Mouse (Mus musculus): Measurements from ENCODE around the gene 1700037C18Rik. TPM values are rescaled to one million over a fixed set of nuclear protein-coding genes. Genes with fewer than 3 reads are reported as not detected.

Gene 1700037C18Rik
- polyA plus RNA-seq, 1 experiment from 2014 or later, result 8.3 TPM

DNA sequence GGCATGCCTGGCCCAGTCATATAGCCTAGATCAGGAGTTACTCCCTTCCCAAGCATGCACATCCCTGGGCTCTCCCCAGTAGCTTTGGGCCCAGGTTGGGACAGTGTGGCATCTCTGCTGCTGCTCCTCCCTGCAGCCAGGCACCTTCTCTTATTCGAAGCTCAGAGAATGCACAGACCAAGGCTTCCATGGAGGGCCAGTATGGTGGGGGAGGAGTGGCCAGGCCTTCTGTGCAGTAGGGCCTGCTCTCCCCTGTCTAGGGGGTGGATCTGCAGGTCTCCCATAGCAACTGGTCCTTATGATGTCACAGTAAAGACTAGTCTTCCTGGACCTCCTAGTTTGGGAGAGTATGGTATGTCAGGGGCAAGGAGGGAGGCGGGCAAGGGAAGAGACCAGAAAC is 1.0 kb downstream of the 1700037C18Rik start:
- H3K4me1 ChIP-seq, result peaks cover 5% of the 10 kb centered on the region; the same call in 1 of the 2 replicates
- no peak for ATAC-seq (ENCODE audit: insufficient number of reproducible peaks, insufficient read depth, low FRiP score, low TSS enrichment, low read depth)
- no peaks in the 10 kb centered on the region for H3K27me3 ChIP-seq
- no peaks in the 10 kb centered on the region for H3K9me3 ChIP-seq
- 0 out of 2 replicates have a peak overlapping the region, but pooled peaks have one; percentile 75 for H3K4me2 ChIP-seq
- no peak overlapping the region for H3K4me3 ChIP-seq
- H3K36me3 ChIP-seq, result peaks cover 51% of the 10 kb centered on the region
- H3K27ac ChIP-seq, result no peak overlapping the region
- WGBS, result 76% methylated on average over 2 of the region's 2 CpGs
- no peak overlapping the region for H3K9ac ChIP-seq

DNA sequence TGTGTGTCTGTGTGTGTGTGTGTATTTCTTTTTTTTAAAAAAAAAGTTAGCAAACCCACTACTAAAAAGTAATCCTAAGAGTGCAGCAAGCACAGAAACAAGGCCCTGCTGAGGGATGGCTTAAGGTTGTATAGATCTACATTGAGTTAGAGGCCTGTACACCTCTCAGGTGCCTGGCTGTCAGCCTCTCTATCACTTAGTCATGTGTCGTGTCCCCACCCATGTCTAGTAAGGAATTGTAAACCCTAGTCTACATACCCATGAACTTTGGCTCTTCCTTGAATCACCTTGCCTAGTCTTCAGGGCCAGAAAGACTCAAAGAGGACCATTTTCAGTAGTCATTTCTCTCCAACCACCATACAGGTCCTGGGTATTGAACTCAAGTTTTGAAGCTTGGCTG is 11.9 kb downstream of the 1700037C18Rik start:
- no peak overlapping the region for H3K9ac ChIP-seq
- H3K27ac ChIP-seq, result no peak overlapping the region
- WGBS, result 85% methylated on average over 1 of the region's 1 CpGs
- no peak overlapping the region for H3K4me3 ChIP-seq
- no peak overlapping the region for H3K4me2 ChIP-seq
- H3K27me3 ChIP-seq, result no peaks in the 10 kb centered on the region
- H3K4me1 ChIP-seq, result peaks cover 10% of the 10 kb centered on the region; the same call in 1 of the 2 replicates
- H3K9me3 ChIP-seq, result no peaks in the 10 kb centered on the region
- H3K36me3 ChIP-seq, result peaks cover 57% of the 10 kb centered on the region
- ATAC-seq (ENCODE audit: insufficient number of reproducible peaks, insufficient read depth, low FRiP score, low TSS enrichment, low read depth), result no peak

DNA sequence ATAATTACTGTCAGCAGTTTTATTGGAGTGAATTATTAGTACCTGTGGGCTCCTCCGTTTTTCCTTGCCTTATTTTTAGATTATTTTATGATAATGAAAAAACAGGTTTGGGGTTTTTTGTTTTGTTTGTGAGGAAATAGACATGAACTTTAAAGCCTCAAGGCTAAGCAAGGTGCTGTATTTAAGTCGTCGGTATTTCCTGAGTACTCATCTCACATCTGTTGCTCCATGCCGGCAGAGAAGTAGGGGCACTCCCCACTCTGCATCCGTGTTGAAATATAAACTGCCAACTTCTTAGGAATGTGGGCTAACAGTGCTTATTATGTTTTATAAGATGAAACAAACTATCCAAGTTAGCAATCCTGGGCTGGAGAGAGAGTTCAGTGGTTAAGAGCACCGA is 12.4 kb downstream of the 1700037C18Rik start:
- Histone ChIP-seq H3K4me2 (no peak overlapping the region), H3K27me3 (no peaks in the 10 kb centered on the region), H3K4me3 (no peak overlapping the region), H3K9ac (no peak overlapping the region), H3K4me1 (peaks cover 10% of the 10 kb centered on the region; the same call in 1 of the 2 replicates), H3K9me3 (no peaks in the 10 kb centered on the region), H3K27ac (no peak overlapping the region), H3K36me3 (peaks cover 52% of the 10 kb centered on the region)
- no peak for ATAC-seq (ENCODE audit: insufficient number of reproducible peaks, insufficient read depth, low FRiP score, low TSS enrichment, low read depth)
- WGBS, result 81% methylated on average over 6 of the region's 6 CpGs

DNA sequence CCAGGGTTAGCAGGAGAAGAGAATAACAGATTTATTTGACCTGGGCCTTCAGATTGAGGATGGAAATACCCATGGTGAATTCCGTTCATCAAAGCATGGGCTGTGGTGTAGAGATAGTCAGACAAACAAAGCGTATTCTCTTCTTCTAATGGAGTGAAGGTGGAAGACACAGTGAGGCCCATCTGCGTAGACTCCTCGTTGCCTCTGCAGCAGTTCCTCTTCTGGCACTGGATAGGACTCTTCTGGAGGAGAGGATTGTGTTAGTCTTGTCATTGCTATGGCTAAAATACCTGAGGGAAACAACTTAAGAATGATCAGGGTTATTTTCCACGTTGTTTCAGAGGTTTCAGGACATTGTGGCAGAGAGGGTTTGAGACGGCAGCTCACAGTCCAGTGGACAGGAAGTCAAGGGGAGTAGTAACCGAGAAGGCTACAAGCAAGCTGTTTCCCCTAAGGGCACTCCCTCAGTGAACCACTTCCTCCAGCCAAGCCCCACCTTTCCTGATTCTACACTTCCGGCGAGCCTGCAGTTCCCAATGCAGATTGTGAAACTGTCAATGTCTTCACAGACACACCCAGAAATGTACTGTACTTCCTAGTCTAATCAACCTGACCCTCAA is 13.2 kb downstream of the 1700037C18Rik start:
- H3K36me3 ChIP-seq, result peaks cover 44% of the 10 kb centered on the region
- no peaks in the 10 kb centered on the region for H3K9me3 ChIP-seq
- H3K27ac ChIP-seq, result peak overlapping the region; percentile 60; the same call in 1 of the 2 replicates
- no peaks in the 10 kb centered on the region for H3K27me3 ChIP-seq
- peaks cover 10% of the 10 kb centered on the region; the same call in 1 of the 2 replicates for H3K4me1 ChIP-seq
- no peak overlapping the region for H3K4me3 ChIP-seq
- ATAC-seq (ENCODE audit: insufficient number of reproducible peaks, insufficient read depth, low FRiP score, low TSS enrichment, low read depth), result no peak
- H3K9ac ChIP-seq, result no peak overlapping the region
- no peak overlapping the region for H3K4me2 ChIP-seq
- WGBS, result 54% methylated on average over 9 of the region's 9 CpGs

DNA sequence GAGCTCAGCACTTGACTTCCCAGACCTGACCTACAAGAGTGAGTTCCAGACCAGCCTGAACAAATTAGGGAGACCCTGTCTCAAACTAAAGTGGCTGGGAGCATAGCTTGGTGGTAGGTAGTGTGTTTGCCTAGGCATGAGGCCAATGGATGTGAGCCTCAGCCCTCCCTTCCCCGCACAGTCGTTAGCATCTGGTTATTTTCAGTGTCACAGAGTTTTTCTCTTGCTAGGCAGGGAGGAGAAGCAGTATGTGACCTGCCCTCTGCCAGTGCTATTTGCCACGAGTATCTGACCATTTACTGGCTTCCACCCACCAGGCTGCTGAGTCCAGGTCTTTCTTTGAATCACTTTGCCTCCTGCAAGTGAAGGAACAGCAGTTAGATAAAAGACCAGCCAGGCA is 14.8 kb downstream of the 1700037C18Rik start:
- Histone ChIP-seq H3K27me3 (no peaks in the 10 kb centered on the region), H3K9ac (no peak overlapping the region), H3K4me3 (no peak overlapping the region), H3K4me1 (peaks cover 10% of the 10 kb centered on the region; the same call in 1 of the 2 replicates), H3K4me2 (no peak overlapping the region), H3K36me3 (peaks cover 30% of the 10 kb centered on the region), H3K9me3 (no peaks in the 10 kb centered on the region), H3K27ac (no peak overlapping the region)
- WGBS, result 82% methylated on average over 3 of the region's 3 CpGs
- ATAC-seq (ENCODE audit: insufficient number of reproducible peaks, insufficient read depth, low FRiP score, low TSS enrichment, low read depth), result no peak

DNA sequence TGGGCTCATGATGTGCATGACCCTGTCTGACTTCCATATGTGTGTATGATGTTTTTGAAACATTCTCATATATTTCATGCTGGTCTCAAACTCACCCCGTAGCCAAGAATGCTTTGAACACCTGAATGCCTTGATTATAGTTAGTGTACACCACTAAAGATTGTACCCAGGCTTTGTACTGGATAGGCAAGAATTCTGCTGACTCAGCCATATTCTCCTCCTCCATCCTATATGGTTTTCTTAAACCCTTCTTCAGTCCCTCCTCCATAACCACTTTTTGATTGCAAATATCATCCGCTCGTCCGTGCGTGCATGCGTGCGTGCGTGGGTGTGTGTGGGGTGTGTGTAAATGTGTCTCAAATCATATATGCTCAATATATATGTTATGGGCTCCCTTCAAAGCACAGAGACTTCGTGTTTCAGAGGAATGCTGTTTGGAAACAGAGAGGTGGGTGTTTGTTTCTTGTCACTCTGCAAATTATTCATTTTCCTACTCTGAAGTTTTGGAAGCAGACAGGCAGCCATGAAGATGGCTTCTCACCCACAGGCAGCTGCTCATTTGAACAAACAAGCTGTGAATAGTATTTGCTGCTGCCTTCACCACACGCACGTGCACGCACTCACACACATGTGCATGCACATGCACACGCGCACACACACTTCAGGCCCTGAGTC is 16.7 kb downstream of the 1700037C18Rik start:
- no peak for ATAC-seq (ENCODE audit: insufficient number of reproducible peaks, insufficient read depth, low FRiP score, low TSS enrichment, low read depth)
- Histone ChIP-seq H3K36me3 (peaks cover 21% of the 10 kb centered on the region), H3K4me3 (no peak overlapping the region), H3K4me1 (peaks cover 10% of the 10 kb centered on the region; the same call in 1 of the 2 replicates), H3K27me3 (no peaks in the 10 kb centered on the region), H3K9me3 (no peaks in the 10 kb centered on the region), H3K4me2 (no peak overlapping the region), H3K9ac (no peak overlapping the region), H3K27ac (no peak overlapping the region)
- WGBS, result 95% methylated on average over 14 of the region's 14 CpGs

DNA sequence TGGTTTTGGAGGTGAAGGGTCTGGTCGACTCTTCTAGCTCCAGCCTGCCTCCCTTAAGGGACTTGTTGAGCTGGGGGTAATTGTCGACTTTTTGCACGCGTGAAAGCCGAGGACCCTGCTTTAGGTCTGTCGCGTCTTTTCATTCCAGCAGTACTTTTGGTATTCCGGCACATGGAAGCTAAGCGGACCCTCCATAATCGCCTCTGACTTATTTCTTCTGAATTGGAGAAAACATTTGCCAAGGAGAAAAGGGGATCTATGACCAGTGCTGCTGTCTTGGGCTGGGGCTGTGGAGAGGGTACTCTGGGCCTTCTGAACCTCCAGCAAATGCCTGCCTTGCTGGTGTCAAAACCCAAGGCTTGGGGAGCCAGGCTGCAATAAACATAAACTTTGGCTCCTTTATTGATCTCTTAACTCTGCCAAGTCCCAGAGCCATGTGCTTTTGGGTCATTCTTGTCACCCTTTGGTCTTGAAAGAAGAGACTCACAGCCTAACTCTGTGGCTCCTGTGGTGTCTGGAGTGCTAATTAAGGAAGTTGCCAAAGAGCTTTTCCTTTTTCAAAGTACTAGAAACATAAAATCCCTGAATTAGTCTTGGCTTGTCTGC is 23.3 kb downstream of the 1700037C18Rik start:
- Histone ChIP-seq H3K36me3 (peaks cover 4% of the 10 kb centered on the region; the same call in 1 of the 2 replicates), H3K9ac (peak overlapping the region; percentile 82), H3K4me3 (peak overlapping the region; percentile 74), H3K27ac (peak overlapping the region; percentile 92), H3K4me1 (peaks cover 14% of the 10 kb centered on the region), H3K9me3 (no peaks in the 10 kb centered on the region), H3K27me3 (no peaks in the 10 kb centered on the region), H3K4me2 (peak overlapping the region; percentile 71)
- WGBS, result 4% methylated on average over 10 of the region's 10 CpGs
- ATAC-seq (ENCODE audit: insufficient number of reproducible peaks, insufficient read depth, low FRiP score, low TSS enrichment, low read depth), result no peak

DNA sequence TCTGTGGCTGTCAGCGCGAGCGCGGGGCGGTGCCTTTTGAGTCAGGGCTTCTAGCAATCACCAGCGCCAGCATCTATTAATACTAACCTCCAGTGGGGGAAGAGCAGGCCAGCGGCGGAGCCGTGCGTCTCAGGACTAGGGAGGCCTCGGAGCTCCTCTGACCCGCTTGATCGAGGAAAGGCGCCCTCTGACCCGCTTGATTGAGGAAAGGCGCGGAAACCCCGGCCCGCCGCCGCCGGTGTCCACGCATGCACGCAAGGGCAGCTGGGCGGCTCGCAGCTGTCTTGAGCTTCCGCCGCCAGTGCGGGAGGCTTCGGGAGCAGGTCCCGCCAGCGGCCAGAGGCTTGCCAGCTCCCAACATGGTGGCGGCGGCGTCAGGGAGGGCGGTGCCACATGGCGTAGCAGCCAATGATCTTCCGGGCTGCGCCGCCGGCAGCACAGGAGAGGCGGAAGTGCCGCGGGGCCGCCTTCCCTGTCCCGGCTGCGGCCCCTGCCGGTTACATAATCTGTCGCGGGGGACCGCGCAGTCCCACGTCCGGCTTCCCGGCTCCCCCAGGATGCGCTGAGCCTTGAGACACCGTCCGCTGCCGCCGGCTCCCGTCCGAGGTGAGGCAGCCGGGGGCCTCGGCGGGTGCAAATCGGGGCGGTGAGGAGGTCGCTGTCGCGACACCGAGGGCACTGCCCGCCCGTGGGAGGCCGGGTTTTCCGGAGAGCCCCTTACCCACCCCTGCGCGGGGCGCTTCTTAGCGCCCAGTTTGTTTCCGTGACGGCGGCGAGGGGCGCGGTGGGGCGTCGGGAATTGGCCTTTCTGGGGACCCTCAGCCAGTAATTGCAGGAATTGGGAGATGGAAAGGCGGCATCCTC is 24.1 kb downstream of the 1700037C18Rik start, which contains the start of the genes Zfp597 and Gm20695:
Gene Zfp597, minus strand, starts transcription at position 361 of the 864 bp plus-strand sequence.
Gene Gm20695, plus strand, starts transcription at position 448 of the 864 bp plus-strand sequence.
- Histone ChIP-seq H3K4me2 (peak within 1 kb of the TSS; percentile 71), H3K27me3 (no peaks in the 10 kb centered on the region), H3K4me1 (peaks cover 14% of the 10 kb centered on the region), H3K4me3 (peak within 1 kb of the TSS; percentile 74), H3K27ac (peak within 1 kb of the TSS; percentile 92), H3K9ac (peak within 1 kb of the TSS; percentile 82), H3K36me3 (peaks cover 7% of the 10 kb centered on the region; the same call in 1 of the 2 replicates), H3K9me3 (no peaks in the 10 kb centered on the region)
- ATAC-seq (ENCODE audit: insufficient number of reproducible peaks, insufficient read depth, low FRiP score, low TSS enrichment, low read depth), result peak; percentile 98
- under 1% methylated on average over 83 of the region's 88 CpGs for WGBS

DNA sequence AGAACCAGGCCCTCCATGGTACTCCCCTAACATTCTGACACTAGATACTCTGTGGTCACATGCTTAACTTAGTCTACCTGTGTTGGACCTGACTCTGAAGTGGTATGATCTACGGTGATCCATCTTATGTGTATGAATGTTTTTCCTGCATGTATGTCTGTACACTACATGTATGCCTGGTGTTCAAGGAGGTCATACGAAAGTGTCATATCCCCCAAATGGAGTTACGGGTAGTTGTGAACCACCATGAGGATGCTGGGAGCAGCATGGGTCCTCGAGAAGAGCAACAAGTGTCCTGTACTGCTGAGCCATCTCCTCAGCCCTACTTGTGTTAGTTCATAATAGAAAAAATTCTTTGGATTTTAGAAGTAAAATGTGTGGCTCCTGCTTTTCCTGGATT is 32.1 kb downstream of the 1700037C18Rik start:
- Histone ChIP-seq H3K27ac (no peak overlapping the region), H3K4me1 (peaks cover 12% of the 10 kb centered on the region), H3K9ac (no peak overlapping the region), H3K36me3 (peaks cover 15% of the 10 kb centered on the region; the same call in 1 of the 2 replicates), H3K27me3 (no peaks in the 10 kb centered on the region), H3K4me2 (no peak overlapping the region), H3K9me3 (no peaks in the 10 kb centered on the region), H3K4me3 (no peak overlapping the region)
- 94% methylated on average over 4 of the region's 4 CpGs for WGBS
- ATAC-seq (ENCODE audit: insufficient number of reproducible peaks, insufficient read depth, low FRiP score, low TSS enrichment, low read depth), result no peak

DNA sequence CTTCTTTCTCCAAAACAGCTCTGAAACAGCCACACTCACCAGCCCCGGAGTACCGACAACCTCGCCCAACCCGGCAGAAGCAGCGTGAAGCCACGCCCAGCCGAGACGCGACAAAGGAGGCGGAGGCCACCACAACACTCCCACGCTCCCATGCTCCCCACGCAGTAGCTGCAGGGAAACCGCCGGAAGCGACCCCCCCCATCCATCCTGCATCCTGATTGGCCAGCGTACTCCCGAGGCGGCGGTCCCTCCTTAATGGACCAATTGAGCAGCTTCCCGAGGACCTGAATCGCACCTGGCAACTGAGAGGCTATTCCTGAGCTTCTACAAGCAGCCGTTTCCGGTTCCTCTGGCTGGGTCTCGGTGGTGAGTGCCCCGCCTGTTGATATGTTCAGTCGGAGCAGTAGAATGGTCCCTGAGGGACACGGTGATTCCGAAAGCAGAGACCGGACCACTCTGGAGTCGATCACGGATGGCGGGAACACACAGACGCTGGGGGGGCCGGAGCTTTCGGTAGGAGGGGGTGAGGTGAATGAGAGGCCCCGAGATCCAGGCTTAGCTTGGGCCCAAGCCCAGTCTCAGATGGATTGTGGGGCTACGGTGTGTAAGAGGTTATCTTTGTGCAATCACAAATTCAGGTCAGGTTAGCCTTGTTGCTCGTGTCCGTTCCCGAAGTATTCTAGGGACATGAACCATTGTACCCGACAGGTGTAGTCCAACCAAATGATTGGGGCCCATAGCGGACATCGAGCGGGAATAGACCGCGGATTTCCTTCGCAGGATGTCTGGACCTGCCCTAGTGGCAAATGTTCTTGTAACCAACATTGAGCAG is 36.1 kb downstream of the 1700037C18Rik start, which contains the start of gene Naa60:
Gene Naa60, plus strand, starts transcription at position 160 of the 832 bp plus-strand sequence.
- H3K9ac ChIP-seq, result peak within 1 kb of the TSS; percentile 77
- ATAC-seq (ENCODE audit: insufficient number of reproducible peaks, insufficient read depth, low FRiP score, low TSS enrichment, low read depth), result peak; percentile 94
- peak within 1 kb of the TSS; percentile 91 for H3K4me2 ChIP-seq
- WGBS, result 7% methylated on average over 47 of the region's 47 CpGs
- H3K27me3 ChIP-seq, result no peaks in the 10 kb centered on the region
- no peaks in the 10 kb centered on the region for H3K9me3 ChIP-seq
- H3K4me1 ChIP-seq, result peaks cover 14% of the 10 kb centered on the region
- peaks cover 21% of the 10 kb centered on the region for H3K36me3 ChIP-seq
- peak within 1 kb of the TSS; percentile 33; the same call in 1 of the 2 replicates for H3K27ac ChIP-seq
- H3K4me3 ChIP-seq, result peak within 1 kb of the TSS; percentile 58
